Mouse (Mus musculus): ENCODE data around the gene Lrfn3. TPM values are rescaled to one million over a fixed set of nuclear protein-coding genes. Genes with fewer than 3 reads are reported as not detected.

The Lrfn3 gene
- polyA plus RNA-seq, 1 experiment from 2014 or later, result 5.8 TPM

DNA sequence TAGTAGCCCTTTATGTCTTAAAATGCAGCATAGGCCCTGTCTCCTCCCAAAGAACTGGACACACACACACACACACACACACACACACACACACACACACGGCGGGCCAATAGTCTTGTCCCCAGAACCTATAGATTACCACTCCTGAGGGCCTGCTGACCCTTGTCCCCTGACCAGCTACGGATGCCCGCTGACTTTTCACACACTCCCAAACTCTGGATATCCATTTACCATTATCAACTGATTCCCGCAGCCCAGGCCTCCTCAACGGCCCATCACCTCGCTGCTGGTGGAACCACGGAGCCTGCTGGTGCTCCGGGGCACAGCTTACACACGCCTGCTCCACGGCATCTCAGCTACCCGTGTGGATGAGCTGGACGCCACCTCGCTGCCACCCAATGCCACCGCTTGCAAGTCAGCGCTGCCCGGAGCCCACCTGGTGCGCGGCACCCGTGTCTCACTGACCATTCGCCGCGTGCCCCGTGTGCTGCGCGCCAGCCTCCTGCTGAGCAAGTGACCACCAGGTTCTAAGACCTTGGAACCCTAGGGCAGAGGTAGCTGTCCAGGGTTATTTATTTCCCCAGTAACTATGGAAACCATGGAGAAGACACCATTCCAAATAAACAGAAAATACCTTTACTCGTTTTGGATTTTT is 48.8 kb downstream of the Lrfn3 start:
- H3K4me3 ChIP-seq (ENCODE audit: low read length), result no peak overlapping the region
- no peaks in the 10 kb centered on the region for H3K9me3 ChIP-seq (ENCODE audit: control insufficient read depth, low read length)
- H3K9ac ChIP-seq (ENCODE audit: low read depth, low read length), result no peak overlapping the region; the same call in 1 of the 2 replicates
- 40% methylated on average over 27 of the region's 27 CpGs for WGBS
- peaks cover 6% of the 10 kb centered on the region; the same call in 1 of the 2 replicates for H3K36me3 ChIP-seq (ENCODE audit: control insufficient read depth, insufficient read depth, low read length)
- H3K4me2 ChIP-seq (replicated peaks; ENCODE audit: low read depth, low read length), result no peak overlapping the region; the same call in 1 of the 2 replicates
- no peaks in the 10 kb centered on the region for H3K27me3 ChIP-seq (ENCODE audit: control insufficient read depth, insufficient read depth, low read length)
- H3K27ac ChIP-seq (ENCODE audit: low read depth, low read length), result no peak overlapping the region
- H3K4me1 ChIP-seq (ENCODE audit: control insufficient read depth, insufficient read depth, low read length), result peaks cover 13% of the 10 kb centered on the region; the same call in 1 of the 2 replicates
- ATAC-seq (ENCODE audit: low FRiP score, low TSS enrichment), result no peak

DNA sequence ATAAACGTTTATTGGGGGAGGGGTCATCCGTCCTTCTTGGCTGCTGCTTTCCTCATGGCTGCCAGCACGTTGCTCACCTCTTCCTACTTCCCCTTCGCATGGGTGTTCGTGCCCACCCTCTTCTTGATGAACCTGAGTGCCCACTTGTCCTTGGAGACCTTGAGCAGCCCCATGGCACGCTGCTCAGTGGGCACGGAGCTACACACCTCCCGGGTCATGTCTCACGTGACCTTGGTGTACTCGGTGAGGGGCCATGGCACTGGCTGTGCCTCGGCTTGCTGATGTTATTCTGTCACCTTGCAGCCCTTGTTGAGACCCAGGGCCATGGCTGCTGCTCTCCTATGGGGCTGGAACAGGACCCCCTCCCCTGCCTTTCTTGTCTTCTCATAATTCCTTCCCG is 52.4 kb downstream of the Lrfn3 start:
- ATAC-seq (ENCODE audit: low FRiP score, low TSS enrichment), result no peak
- H3K9me3 ChIP-seq (ENCODE audit: control insufficient read depth, low read length), result no peaks in the 10 kb centered on the region
- H3K27ac ChIP-seq (ENCODE audit: low read depth, low read length), result no peak overlapping the region
- H3K9ac ChIP-seq (ENCODE audit: low read depth, low read length), result no peak overlapping the region
- no peak overlapping the region for H3K4me3 ChIP-seq (ENCODE audit: low read length)
- peaks cover 15% of the 10 kb centered on the region; the same call in 1 of the 2 replicates for H3K4me1 ChIP-seq (ENCODE audit: control insufficient read depth, insufficient read depth, low read length)
- no peak overlapping the region for H3K4me2 ChIP-seq (replicated peaks; ENCODE audit: low read depth, low read length)
- H3K27me3 ChIP-seq (ENCODE audit: control insufficient read depth, insufficient read depth, low read length), result no peaks in the 10 kb centered on the region
- 91% methylated on average over 12 of the region's 12 CpGs for WGBS
- peaks cover 14% of the 10 kb centered on the region for H3K36me3 ChIP-seq (ENCODE audit: control insufficient read depth, insufficient read depth, low read length)

DNA sequence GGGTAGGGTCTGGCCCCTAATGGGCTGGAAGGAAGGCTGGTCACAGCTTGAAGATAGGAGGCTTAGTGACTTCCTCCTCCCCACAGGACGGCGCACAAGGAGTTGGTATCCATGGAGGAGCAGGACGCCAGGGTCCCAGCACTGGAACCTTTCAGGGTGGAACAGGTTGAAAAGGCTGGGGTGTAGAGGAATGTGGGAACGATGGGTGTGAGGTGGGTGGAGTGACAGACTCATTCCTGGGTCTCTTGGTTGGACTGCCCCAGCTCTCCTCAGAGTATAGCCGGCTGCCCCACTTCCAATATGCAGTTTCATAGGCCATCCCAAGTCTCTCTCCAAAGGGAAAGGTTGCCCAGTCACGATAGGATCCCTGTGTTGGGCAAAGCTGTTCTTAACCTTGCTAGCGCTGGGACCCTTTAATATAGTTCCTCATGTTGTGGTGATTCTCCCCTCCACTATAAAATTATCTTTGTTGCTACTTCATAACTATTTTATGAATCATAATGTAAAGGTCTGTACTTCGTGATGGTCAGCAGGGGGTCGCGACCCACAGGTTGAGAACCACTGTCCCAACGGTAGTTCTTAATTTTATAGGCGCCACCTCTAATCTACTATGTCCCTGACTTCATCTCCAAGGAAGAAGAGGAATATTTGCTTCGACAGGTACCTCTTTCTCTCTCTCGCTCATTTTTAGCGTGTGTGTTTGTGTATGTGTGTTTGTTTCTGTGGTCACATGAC is 53.0 kb downstream of the Lrfn3 start:
- Histone ChIP-seq H3K9me3 (ENCODE audit: control insufficient read depth, low read length) (no peaks in the 10 kb centered on the region), H3K27ac (ENCODE audit: low read depth, low read length) (no peak overlapping the region), H3K4me3 (ENCODE audit: low read length) (peak overlapping the region; percentile 60), H3K36me3 (ENCODE audit: control insufficient read depth, insufficient read depth, low read length) (peaks cover 14% of the 10 kb centered on the region), H3K9ac (ENCODE audit: low read depth, low read length) (peak overlapping the region; percentile 62; the same call in 1 of the 2 replicates), H3K4me2 (replicated peaks; ENCODE audit: low read depth, low read length) (peak overlapping the region; percentile 84), H3K27me3 (ENCODE audit: control insufficient read depth, insufficient read depth, low read length) (no peaks in the 10 kb centered on the region), H3K4me1 (ENCODE audit: control insufficient read depth, insufficient read depth, low read length) (peaks cover 12% of the 10 kb centered on the region; the same call in 1 of the 2 replicates)
- ATAC-seq (ENCODE audit: low FRiP score, low TSS enrichment), result no peak
- WGBS, result 65% methylated on average over 15 of the region's 15 CpGs

DNA sequence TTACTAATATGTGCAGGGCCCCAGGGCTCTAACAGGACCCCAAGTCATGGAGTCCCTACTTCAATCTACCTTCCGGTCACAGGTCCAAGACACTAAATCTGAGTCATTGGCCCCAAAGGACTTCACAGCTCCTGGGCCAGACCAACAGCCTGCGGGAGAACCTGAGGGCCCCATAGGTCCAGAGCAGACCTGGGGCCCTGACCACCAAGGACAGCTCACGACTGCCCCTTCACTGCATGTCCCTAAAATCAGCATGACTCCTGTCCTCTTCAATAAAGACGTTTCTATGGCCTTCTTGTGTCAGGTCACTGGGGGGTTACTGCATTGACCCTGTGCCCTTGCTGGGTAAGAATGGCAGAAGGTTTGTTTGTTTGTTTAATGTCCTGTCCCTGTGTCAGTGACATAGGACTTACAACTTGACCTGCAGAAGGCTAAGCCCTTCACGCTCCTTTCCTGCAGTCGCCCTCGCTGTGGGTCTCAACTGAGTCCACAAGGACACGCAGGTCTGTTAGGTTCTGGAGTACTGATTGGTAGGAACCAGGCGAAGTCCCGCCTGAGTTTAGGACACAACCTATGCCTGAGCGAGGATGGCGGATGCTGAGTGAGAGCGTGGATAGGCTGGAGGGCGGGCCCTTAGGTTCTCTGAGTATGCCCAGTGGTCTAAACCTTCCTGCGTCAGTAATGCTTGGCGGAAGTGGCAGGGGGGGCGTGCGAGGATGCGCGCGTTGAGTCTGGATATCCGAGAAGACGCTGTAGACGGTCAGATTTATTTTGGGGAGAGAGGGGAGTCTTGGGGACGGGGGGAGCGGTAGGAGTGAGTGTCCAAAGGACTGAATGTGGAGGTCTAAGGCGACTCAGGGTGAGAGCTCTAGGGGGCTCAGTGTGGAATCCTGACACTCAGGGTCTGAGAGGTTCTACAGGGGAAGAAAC is 54.2 kb downstream of the Lrfn3 start, which contains the start of gene Alkbh6:
TSS of gene Alkbh6 (plus strand) at position 642 of the 930 bp plus-strand sequence.
- ATAC-seq (ENCODE audit: low FRiP score, low TSS enrichment), result peak; percentile 100
- WGBS, result 3% methylated on average over 27 of the region's 27 CpGs
- peak within 1 kb of the TSS; percentile 84 for H3K4me2 ChIP-seq (replicated peaks; ENCODE audit: low read depth, low read length)
- no peaks in the 10 kb centered on the region for H3K9me3 ChIP-seq (ENCODE audit: control insufficient read depth, low read length)
- peak within 1 kb of the TSS; percentile 60 for H3K4me3 ChIP-seq (ENCODE audit: low read length)
- H3K36me3 ChIP-seq (ENCODE audit: control insufficient read depth, insufficient read depth, low read length), result peaks cover 20% of the 10 kb centered on the region
- no peaks in the 10 kb centered on the region for H3K27me3 ChIP-seq (ENCODE audit: control insufficient read depth, insufficient read depth, low read length)
- H3K9ac ChIP-seq (ENCODE audit: low read depth, low read length), result peak within 1 kb of the TSS; percentile 62
- H3K27ac ChIP-seq (ENCODE audit: low read depth, low read length), result peak within 1 kb of the TSS; percentile 38; the same call in 1 of the 2 replicates
- H3K4me1 ChIP-seq (ENCODE audit: control insufficient read depth, insufficient read depth, low read length), result peaks cover 8% of the 10 kb centered on the region; the same call in 1 of the 2 replicates

DNA sequence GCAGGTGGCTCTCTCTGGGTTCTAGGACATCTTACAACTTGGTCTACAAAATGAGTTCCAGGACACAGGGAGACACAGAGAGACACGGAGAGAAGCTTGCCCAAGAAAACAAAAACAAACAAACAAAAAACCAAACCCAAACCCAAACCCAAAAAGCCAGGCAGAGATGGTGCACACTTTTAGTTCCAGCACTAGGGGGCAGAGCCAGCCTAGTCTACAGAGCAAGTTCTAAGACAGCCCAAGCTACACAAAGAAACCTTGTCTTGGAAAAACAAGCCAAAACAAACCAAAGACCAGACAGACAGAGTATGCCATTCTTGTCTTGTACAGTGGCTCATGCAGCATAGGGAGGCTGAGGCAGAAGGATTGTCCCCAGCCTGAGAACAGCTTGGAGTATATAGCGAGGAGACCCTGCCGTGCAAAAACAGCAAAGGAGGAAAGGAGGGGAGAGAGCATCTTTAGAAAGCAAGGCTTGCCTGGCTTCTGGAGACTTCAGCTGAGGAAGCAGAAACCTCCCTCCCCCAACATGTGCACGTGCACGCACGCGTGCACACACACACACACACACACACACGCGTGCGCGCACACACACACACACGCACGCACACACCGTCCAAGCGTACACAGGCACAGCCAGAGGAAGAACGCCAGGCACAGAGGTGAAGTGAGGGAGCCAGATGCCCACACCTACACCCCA is 56.3 kb downstream of the Lrfn3 start:
- Histone ChIP-seq H3K36me3 (ENCODE audit: control insufficient read depth, insufficient read depth, low read length) (peaks cover 33% of the 10 kb centered on the region), H3K4me2 (replicated peaks; ENCODE audit: low read depth, low read length) (no peak overlapping the region), H3K4me1 (ENCODE audit: control insufficient read depth, insufficient read depth, low read length) (peaks cover 8% of the 10 kb centered on the region; the same call in 1 of the 2 replicates), H3K9ac (ENCODE audit: low read depth, low read length) (no peak overlapping the region), H3K27me3 (ENCODE audit: control insufficient read depth, insufficient read depth, low read length) (no peaks in the 10 kb centered on the region), H3K27ac (ENCODE audit: low read depth, low read length) (no peak overlapping the region), H3K9me3 (ENCODE audit: control insufficient read depth, low read length) (no peaks in the 10 kb centered on the region), H3K4me3 (ENCODE audit: low read length) (no peak overlapping the region)
- WGBS, result 88% methylated on average over 16 of the region's 16 CpGs
- no peak for ATAC-seq (ENCODE audit: low FRiP score, low TSS enrichment)

Other genes with a start within 250 kb of the Lrfn3 start
- gene Zfp382, start 240.8 kb downstream of the Lrfn3 start, polyA plus RNA-seq (2014; fragmentation: Nextera tagmentation; extraction: Ambion mirVana), result 5.2 and 6.1 TPM in 2 replicates
- 20.2 and 23.0 TPM in 2 replicates for gene Zfp146, start 193.0 kb downstream of the Lrfn3 start, polyA plus RNA-seq (2014; fragmentation: Nextera tagmentation; extraction: Ambion mirVana)
- 4.5 TPM in 2 replicates for gene Cox7a1, start 178.6 kb downstream of the Lrfn3 start, polyA plus RNA-seq (2014; fragmentation: Nextera tagmentation; extraction: Ambion mirVana)
- 83.1 and 120 TPM in 2 replicates for gene Capns1, start 164.0 kb downstream of the Lrfn3 start, polyA plus RNA-seq (2014; fragmentation: Nextera tagmentation; extraction: Ambion mirVana)
- gene Polr2i, start 130.8 kb downstream of the Lrfn3 start, polyA plus RNA-seq (2014; fragmentation: Nextera tagmentation; extraction: Ambion mirVana), result 173 and 268 TPM in 2 replicates
- 174 and 199 TPM in 2 replicates for gene Tbcb, start 130.5 kb downstream of the Lrfn3 start, polyA plus RNA-seq (2014; fragmentation: Nextera tagmentation; extraction: Ambion mirVana)
- not detected in 2 replicates for gene Ovol3, start 127.0 kb downstream of the Lrfn3 start, polyA plus RNA-seq (2014; fragmentation: Nextera tagmentation; extraction: Ambion mirVana)
- gene Thap8, start 82.7 kb downstream of the Lrfn3 start, polyA plus RNA-seq (2014; fragmentation: Nextera tagmentation; extraction: Ambion mirVana), result 0.22 and 0.43 TPM in 2 replicates
- 7.8 and 11.1 TPM in 2 replicates for gene Wdr62, start 82.4 kb downstream of the Lrfn3 start, polyA plus RNA-seq (2014; fragmentation: Nextera tagmentation; extraction: Ambion mirVana)
- gene Clip3, start 71.0 kb downstream of the Lrfn3 start, polyA plus RNA-seq (2014; fragmentation: Nextera tagmentation; extraction: Ambion mirVana), result 30.7 and 51.1 TPM in 2 replicates
- gene Alkbh6, start 54.1 kb downstream of the Lrfn3 start, polyA plus RNA-seq (2014; fragmentation: Nextera tagmentation; extraction: Ambion mirVana), result 85.5 and 112 TPM in 2 replicates
- gene Syne4, start 48.0 kb downstream of the Lrfn3 start, polyA plus RNA-seq (2014; fragmentation: Nextera tagmentation; extraction: Ambion mirVana), result 43.5 and 72.9 TPM in 2 replicates
- gene E130208F15Rik, start 41.0 kb downstream of the Lrfn3 start, polyA plus RNA-seq (2014; fragmentation: Nextera tagmentation; extraction: Ambion mirVana), result not detected in 2 replicates
- gene Sdhaf1, start 38.9 kb downstream of the Lrfn3 start, polyA plus RNA-seq (2014; fragmentation: Nextera tagmentation; extraction: Ambion mirVana), result 20.6 and 21.5 TPM in 2 replicates
- gene Tyrobp, start 51.0 kb upstream of the Lrfn3 start, polyA plus RNA-seq (2014; fragmentation: Nextera tagmentation; extraction: Ambion mirVana), result 23.8 and 26.7 TPM in 2 replicates
- gene Hcst, start 57.1 kb upstream of the Lrfn3 start, polyA plus RNA-seq (2014; fragmentation: Nextera tagmentation; extraction: Ambion mirVana), result 0.57 and 1.0 TPM in 2 replicates
- 1.1 and 1.9 TPM in 2 replicates for gene Nfkbid, start 59.0 kb upstream of the Lrfn3 start, polyA plus RNA-seq (2014; fragmentation: Nextera tagmentation; extraction: Ambion mirVana)
- gene Aplp1, start 82.8 kb upstream of the Lrfn3 start, polyA plus RNA-seq (2014; fragmentation: Nextera tagmentation; extraction: Ambion mirVana), result 16.7 and 19.0 TPM in 2 replicates
- 0.20 and 0.54 TPM in 2 replicates for gene Kirrel2, start 94.9 kb upstream of the Lrfn3 start, polyA plus RNA-seq (2014; fragmentation: Nextera tagmentation; extraction: Ambion mirVana)
- gene Nphs1, start 95.5 kb upstream of the Lrfn3 start, polyA plus RNA-seq (2014; fragmentation: Nextera tagmentation; extraction: Ambion mirVana), result 2.7 and 3.0 TPM in 2 replicates
- 0.94 and 2.3 TPM in 2 replicates for gene Prodh2, start 130.8 kb upstream of the Lrfn3 start, polyA plus RNA-seq (2014; fragmentation: Nextera tagmentation; extraction: Ambion mirVana)
- 13.4 and 17.3 TPM in 2 replicates for gene Arhgap33, start 172.3 kb upstream of the Lrfn3 start, polyA plus RNA-seq (2014; fragmentation: Nextera tagmentation; extraction: Ambion mirVana)
- 8.9 and 9.2 TPM in 2 replicates for gene Hspb6, start 189.4 kb upstream of the Lrfn3 start, polyA plus RNA-seq (2014; fragmentation: Nextera tagmentation; extraction: Ambion mirVana)
- 15.2 and 25.0 TPM in 2 replicates for gene Proser3, start 189.5 kb upstream of the Lrfn3 start, polyA plus RNA-seq (2014; fragmentation: Nextera tagmentation; extraction: Ambion mirVana)
- gene Lin37, start 197.1 kb upstream of the Lrfn3 start, polyA plus RNA-seq (2014; fragmentation: Nextera tagmentation; extraction: Ambion mirVana), result 38.5 and 48.0 TPM in 2 replicates
- gene U2af1l4, start 200.5 kb upstream of the Lrfn3 start, polyA plus RNA-seq (2014; fragmentation: Nextera tagmentation; extraction: Ambion mirVana), result 109 and 119 TPM in 2 replicates
- 8.0 and 11.3 TPM in 2 replicates for gene Gm49396, start 200.6 kb upstream of the Lrfn3 start, polyA plus RNA-seq (2014; fragmentation: Nextera tagmentation; extraction: Ambion mirVana)
- gene Psenen, start 200.9 kb upstream of the Lrfn3 start, polyA plus RNA-seq (2014; fragmentation: Nextera tagmentation; extraction: Ambion mirVana), result 121 and 182 TPM in 2 replicates
- 2.9 and 3.7 TPM in 2 replicates for gene Igflr1, start 202.7 kb upstream of the Lrfn3 start, polyA plus RNA-seq (2014; fragmentation: Nextera tagmentation; extraction: Ambion mirVana)
- 12.3 and 13.6 TPM in 2 replicates for gene Kmt2b, start 226.0 kb upstream of the Lrfn3 start, polyA plus RNA-seq (2014; fragmentation: Nextera tagmentation; extraction: Ambion mirVana)
- 0.21 and 0.22 TPM in 2 replicates for gene Zbtb32, start 236.1 kb upstream of the Lrfn3 start, polyA plus RNA-seq (2014; fragmentation: Nextera tagmentation; extraction: Ambion mirVana)

Data from kidney, embryonic 14.5 days (tissue).